Mouse (Mus musculus) ES-E14 (cell line): ENCODE results near the gene Zc3h7a. TPM values are rescaled to one million over a fixed set of nuclear protein-coding genes. Genes with fewer than 3 reads are reported as not detected.
"Not testable (repeated sequence)": the region's sequence is repeated elsewhere in the genome, so short reads cannot be mapped to it uniquely, and the experiment has no call there.

Source experiments
- DNase-seq: peaks from one replicate; pipeline ENCODE4 v3.0.0-alpha.2; 2013; ENCODE audit warnings: low read depth, low spot score
- H3K27ac ChIP-seq: 2 replicates; pipeline ENCODE4 v1.5.1; 2012; ENCODE audit warnings: low read depth, mild to moderate bottlenecking, low read length, moderate library complexity, mixed read lengths; ENCODE audit not compliant: poor library complexity, insufficient read depth, severe bottlenecking
- H3K36me3 ChIP-seq: 2 replicates; pipeline ENCODE4 v1.6.1; 2012; ENCODE audit warnings: mild to moderate bottlenecking, low read length, moderate library complexity, mixed read lengths; ENCODE audit not compliant: control insufficient read depth, poor library complexity, insufficient read depth, severe bottlenecking
- H3K4me1 ChIP-seq, 2 experiments: fragments of 150-350 bp in 1 of 2; sonication (generic) in 1 of 2; 2 replicates each; pipeline ENCODE4 v1.6.1; 2012; ENCODE audit warnings: low read length in 2 of 2, mild to moderate bottlenecking in 1 of 2, mixed read lengths in 1 of 2; ENCODE audit not compliant: control insufficient read depth in 2 of 2, insufficient read depth in 2 of 2, poor library complexity in 1 of 2
- H3K4me3 ChIP-seq, 2 experiments: fragments of 150-350 bp in 1 of 2; sonication (generic) in 1 of 2; 2 replicates each; pipeline ENCODE4 v1.5.1; 2012; ENCODE audit warnings: low read length in 2 of 2, low read depth in 1 of 2, mild to moderate bottlenecking in 1 of 2, mixed read lengths in 1 of 2; ENCODE audit not compliant: insufficient read depth in 1 of 2, poor library complexity in 1 of 2, severe bottlenecking in 1 of 2
- H3K9ac ChIP-seq: 2 replicates; pipeline ENCODE4 v1.6.1; 2012; ENCODE audit warnings: low read depth, mild to moderate bottlenecking, low read length, mixed read lengths; ENCODE audit not compliant: poor library complexity, insufficient read depth, severe bottlenecking
- H3K9me3 ChIP-seq: fragments of 150-350 bp; sonication (generic); 2 replicates; pipeline ENCODE4 v1.6.1; 2012; ENCODE audit warnings: low read depth, mild to moderate bottlenecking, low read length; ENCODE audit not compliant: control insufficient read depth, insufficient read depth
- CHD2 ChIP-seq: IDR thresholded peaks from 2 replicates; pipeline ENCODE4 v1.6.1; 2014; ENCODE audit warnings: mild to moderate bottlenecking, low read depth, low read length, inconsistent platforms
- HCFC1 ChIP-seq: IDR thresholded peaks from 2 replicates; pipeline ENCODE4 v1.6.1; 2012; ENCODE audit warnings: low read length, inconsistent platforms, borderline replicate concordance; ENCODE audit not compliant: insufficient read depth
- MAFK ChIP-seq: IDR thresholded peaks from 2 replicates; pipeline ENCODE4 v1.6.1; 2014; ENCODE audit warnings: mild to moderate bottlenecking, low read depth, low read length, inconsistent platforms; ENCODE audit not compliant: insufficient read depth
- ZC3H11A ChIP-seq: IDR thresholded peaks from 2 replicates; pipeline ENCODE4 v1.6.1; 2012; ENCODE audit warnings: low read depth, mild to moderate bottlenecking, inconsistent platforms, low read length, borderline replicate concordance
- ZNF384 ChIP-seq: IDR thresholded peaks from 2 replicates; pipeline ENCODE4 v1.6.1; 2012; ENCODE audit warnings: low read depth, low read length, inconsistent platforms
- in situ Hi-C, 2 experiments: fragments of 600-800 bp; cut with MboI; formaldehyde crosslinking; loops; one replicate each; pipeline ENCODE4 v1.15.1; 2025; ENCODE audit warnings: low sequenced_read_pairs in 2 of 2, inconsistent platforms in 1 of 2; ENCODE audit not compliant: unreplicated experiment in 2 of 2
- total RNA-seq: library from RNA; depleted of rRNA; stranded (reverse); fragments of 300-350 nt; gene quantifications from 2 replicates; pipeline ENCODE4 v1.2.3, GENCODE M21; 2012

Zc3h7a gene
- total RNA-seq, 1 experiment, result 57.3 TPM

DNA sequence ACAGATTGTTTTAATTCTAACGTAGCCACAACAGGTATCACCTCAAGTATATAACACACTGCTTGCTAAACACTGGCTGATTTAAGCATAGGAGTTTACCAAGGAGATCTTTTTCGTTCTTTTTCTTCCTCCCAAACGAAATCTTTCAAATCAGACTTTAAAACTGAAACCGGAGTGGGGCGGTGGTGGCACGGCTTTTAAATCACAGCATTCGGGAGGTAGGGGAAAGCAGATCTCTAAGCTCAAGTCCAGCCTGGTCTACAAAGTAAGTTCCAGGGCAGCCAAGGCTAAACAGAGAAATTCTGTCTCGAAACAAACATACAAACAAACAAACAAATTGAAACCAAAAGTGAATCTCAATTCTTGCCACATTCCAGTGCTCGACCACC lies 1.1 kb downstream of the Zc3h7a start:
- no peak for DNase-seq
- H3K27ac ChIP-seq, result no peak overlapping the region
- TF ChIP-seq ZNF384 (no peak), MAFK (no peak), HCFC1 (no peak), CHD2 (no peak), ZC3H11A (no peak)
- H3K36me3 ChIP-seq, result no peaks in the 10 kb centered on the region
- H3K9ac ChIP-seq, result peak overlapping the region; percentile 89
- H3K4me3 ChIP-seq, result peak overlapping the region; percentile 82 to 87
- peaks cover 2 to 5% of the 10 kb centered on the region in 2 experiments; a peak in 2 of 4 replicates for H3K4me1 ChIP-seq
- no peaks in the 10 kb centered on the region for H3K9me3 ChIP-seq
- in situ Hi-C loops, result no loop called here

DNA sequence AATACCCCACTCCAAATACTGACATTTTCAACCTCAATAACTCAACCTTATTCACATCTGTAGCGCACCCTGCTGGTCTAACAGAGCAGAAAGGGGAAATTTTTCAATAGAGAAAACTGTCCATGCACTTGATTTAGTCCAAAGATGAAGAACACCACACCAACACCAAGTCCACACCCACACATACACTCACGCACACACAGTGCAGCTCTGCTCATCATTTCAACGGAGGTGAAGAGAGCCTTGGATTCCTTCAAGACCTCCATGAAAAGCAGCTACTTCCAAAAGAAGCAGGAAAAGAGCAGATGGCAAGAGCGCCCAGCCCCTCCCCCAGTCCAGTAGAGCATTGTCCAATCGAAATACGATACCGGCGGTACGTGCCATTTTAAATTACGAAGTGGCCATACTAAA lies 1.5 kb downstream of the Zc3h7a start:
- DNase-seq, result peak; percentile 33
- in situ Hi-C loops, result no loop called here
- Histone ChIP-seq H3K36me3 (no peaks in the 10 kb centered on the region), H3K4me3 (peak overlapping the region; percentile 82 to 87), H3K4me1 (peaks cover 2 to 5% of the 10 kb centered on the region in 2 experiments; a peak in 2 of 4 replicates), H3K9me3 (no peaks in the 10 kb centered on the region), H3K9ac (peak overlapping the region; percentile 54; the same call in 1 of the 2 replicates), H3K27ac (no peak overlapping the region)
- TF ChIP-seq HCFC1 (no peak), ZC3H11A (no peak), CHD2 (no peak), ZNF384 (no peak), MAFK (no peak)

DNA sequence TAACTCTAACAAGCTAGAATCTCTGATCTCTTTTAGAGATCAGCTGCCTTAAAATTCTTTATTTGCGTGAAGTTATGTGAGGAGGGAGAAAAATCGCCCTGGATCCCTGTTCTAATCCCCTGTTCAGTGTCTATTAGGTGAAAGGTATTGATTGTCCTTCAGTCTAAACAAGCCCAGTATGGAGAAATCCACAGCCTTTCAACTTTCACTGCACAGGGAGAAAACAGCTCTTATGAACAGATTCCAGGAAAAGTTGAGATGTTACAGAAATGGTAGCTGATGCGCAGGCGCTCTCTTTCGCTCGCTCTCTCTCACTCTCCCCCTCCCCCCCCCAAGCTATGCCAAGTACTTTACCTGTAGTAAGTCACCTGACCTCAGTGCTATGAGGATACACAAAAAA lies 4.5 kb downstream of the Zc3h7a start:
- Histone ChIP-seq H3K36me3 (no peaks in the 10 kb centered on the region), H3K4me3 (no peak overlapping the region)

DNA sequence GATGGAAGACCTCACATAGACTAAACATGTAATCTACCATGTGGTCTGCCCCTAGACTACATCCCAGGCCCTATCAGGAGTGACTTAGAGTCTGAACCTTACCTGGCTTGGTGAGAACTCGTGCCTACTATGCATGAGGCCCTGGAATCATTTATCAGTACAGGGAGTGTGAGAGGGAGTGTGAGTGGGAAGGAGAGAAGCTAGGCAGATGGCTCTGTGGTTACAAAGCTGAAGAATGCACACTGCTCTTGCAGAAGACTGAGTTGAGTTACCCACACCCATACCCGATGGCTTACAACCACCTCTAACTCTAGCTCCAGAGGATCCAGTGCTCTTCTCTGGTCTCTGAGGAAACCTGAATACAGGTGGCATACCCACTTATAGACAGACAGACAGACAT lies 9.8 kb downstream of the Zc3h7a start:
- DNase-seq, result no peak
- H3K4me3 ChIP-seq, result no peak overlapping the region
- in situ Hi-C loops, result no loop called here
- H3K9me3 ChIP-seq, result no peaks in the 10 kb centered on the region
- H3K27ac ChIP-seq, result no peak overlapping the region
- H3K9ac ChIP-seq, result 0 out of 2 replicates have a peak overlapping the region, but pooled peaks have one; percentile 42
- TF ChIP-seq ZC3H11A (no peak), ZNF384 (no peak), MAFK (no peak), CHD2 (no peak), HCFC1 (no peak)
- no peaks in the 10 kb centered on the region for H3K4me1 ChIP-seq
- H3K36me3 ChIP-seq, result no peaks in the 10 kb centered on the region

More for the DNA sequence above, 4.5 kb downstream of the Zc3h7a start:
- Histone ChIP-seq H3K4me1 (peaks cover 2% of the 10 kb centered on the region in 2 experiments; a peak in 2 of 4 replicates), H3K9me3 (no peaks in the 10 kb centered on the region), H3K9ac (no peak overlapping the region), H3K27ac (no peak overlapping the region)
- no peak for DNase-seq
- in situ Hi-C loops, result no loop called here
- TF ChIP-seq CHD2, result no peak
- no peak for TF ChIP-seq ZNF384
- no peak for TF ChIP-seq ZC3H11A
- TF ChIP-seq MAFK, result no peak
- TF ChIP-seq HCFC1, result no peak

DNA sequence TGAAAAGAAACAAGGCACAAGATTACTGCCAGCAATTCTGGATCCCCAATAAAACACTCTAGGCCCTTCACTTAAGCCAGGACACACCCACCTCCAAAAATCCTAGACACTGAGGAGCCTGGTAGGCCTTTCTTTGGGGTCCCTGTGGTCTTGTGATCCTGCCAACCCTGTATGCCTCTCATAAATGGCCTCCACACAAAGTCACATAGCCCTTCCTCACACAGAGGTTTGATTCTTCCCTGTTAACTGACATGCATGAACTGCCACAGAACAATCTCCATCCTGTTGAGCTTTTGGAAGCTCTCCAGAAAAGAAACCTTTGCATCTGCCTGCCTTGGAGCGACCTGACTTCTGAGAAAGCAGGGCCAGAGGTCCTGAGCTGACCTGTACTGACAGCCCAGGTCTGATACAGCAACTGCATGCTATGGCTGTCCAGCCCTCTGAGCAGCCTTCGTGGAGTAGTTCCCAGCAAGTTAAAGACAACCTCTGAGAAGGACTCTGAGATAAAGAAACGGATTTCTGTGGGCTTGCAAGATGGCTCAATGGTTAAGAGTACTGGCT lies 11.4 kb downstream of the Zc3h7a start:
- DNase-seq, result no peak
- no peak overlapping the region for H3K9ac ChIP-seq
- H3K27ac ChIP-seq, result no peak overlapping the region
- TF ChIP-seq MAFK (no peak), HCFC1 (no peak), ZNF384 (no peak), ZC3H11A (no peak), CHD2 (no peak)
- in situ Hi-C loops, result no loop called here
- no peaks in the 10 kb centered on the region for H3K4me1 ChIP-seq
- no peak overlapping the region for H3K4me3 ChIP-seq
- no peaks in the 10 kb centered on the region for H3K9me3 ChIP-seq
- H3K36me3 ChIP-seq, result no peaks in the 10 kb centered on the region

DNA sequence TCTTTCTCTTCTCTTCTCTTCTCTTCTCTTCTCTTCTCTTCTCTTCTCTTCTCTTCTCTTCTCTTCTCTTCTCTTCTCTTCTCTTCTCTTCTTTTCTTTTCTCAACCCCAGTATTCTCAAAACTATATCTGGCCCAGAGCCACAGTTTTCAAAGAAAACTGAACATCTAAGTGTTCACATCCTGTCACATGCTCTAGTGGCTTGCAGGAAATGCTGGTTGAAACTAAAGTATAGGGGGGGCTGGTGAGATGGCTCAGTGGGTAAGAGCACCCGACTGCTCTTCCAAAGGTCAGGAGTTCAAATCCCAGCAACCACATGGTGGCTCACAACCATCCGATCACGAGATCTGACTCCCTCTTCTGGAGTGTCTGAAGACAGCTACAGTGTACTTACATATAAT lies 18.5 kb downstream of the Zc3h7a start:
- DNase-seq, H3K4me3 ChIP-seq, in situ Hi-C loops, H3K36me3 ChIP-seq, H3K9ac ChIP-seq, H3K4me1 ChIP-seq, H3K27ac ChIP-seq, H3K9me3 ChIP-seq: not testable (repeated sequence)
